Mouse (Mus musculus) embryonic facial prominence, embryonic 14.5 days (tissue): ENCODE results near the gene 2700081O15Rik. TPM values are rescaled to one million over a fixed set of nuclear protein-coding genes. Genes with fewer than 3 reads are reported as not detected.
"Not testable (repeated sequence)": the region's sequence is repeated elsewhere in the genome, so short reads cannot be mapped to it uniquely, and the experiment has no call there.

Source experiments
- ATAC-seq: fragments of 200-750 bp; cut with Nextera tagmentation; 2 replicates; pipeline ENCODE4 v1.8.0; 2017; ENCODE audit warnings: low read depth, moderate number of reproducible peaks, moderate TSS enrichment
- DNase-seq: peaks from one replicate; pipeline ENCODE4 v3.0.0-alpha.2; 2015; ENCODE audit warnings: low spot score
- H3K27ac ChIP-seq: fragments of 300-500 bp; sonication (generic); replicated peaks from 2 replicates; pipeline ENCODE4 v1.5.1; 2014; ENCODE audit warnings: low read depth, mild to moderate bottlenecking, low read length, moderate library complexity
- H3K27me3 ChIP-seq: fragments of 300-500 bp; sonication (generic); replicated peaks from 2 replicates; pipeline ENCODE4 v1.6.1; 2014; ENCODE audit warnings: low read length; ENCODE audit not compliant: control insufficient read depth, insufficient read depth
- H3K36me3 ChIP-seq: fragments of 300-500 bp; sonication (generic); 2 replicates; pipeline ENCODE4 v1.6.1; 2014; ENCODE audit warnings: low read length, mixed read lengths; ENCODE audit not compliant: control insufficient read depth, insufficient read depth
- H3K4me1 ChIP-seq: fragments of 300-500 bp; sonication (generic); 2 replicates; pipeline ENCODE4 v1.6.1; 2014; ENCODE audit warnings: antibody characterized with exemption, low read length; ENCODE audit not compliant: control insufficient read depth, insufficient read depth
- H3K4me2 ChIP-seq: fragments of 300-500 bp; sonication (generic); 2 replicates; pipeline ENCODE4 v1.6.1; 2014; ENCODE audit warnings: low read depth, mild to moderate bottlenecking, low read length, moderate library complexity, mixed read lengths
- H3K4me3 ChIP-seq: fragments of 300-500 bp; sonication (generic); 2 replicates; pipeline ENCODE4 v1.5.1; 2014; ENCODE audit warnings: low read depth, mild to moderate bottlenecking, low read length
- H3K9ac ChIP-seq: fragments of 300-500 bp; sonication (generic); 2 replicates; pipeline ENCODE4 v1.6.1; 2014; ENCODE audit warnings: low read depth, mild to moderate bottlenecking, low read length, moderate library complexity, mixed read lengths
- H3K9me3 ChIP-seq: fragments of 300-500 bp; sonication (generic); 2 replicates; pipeline ENCODE4 v1.6.1; 2016; ENCODE audit warnings: low read length; ENCODE audit not compliant: control insufficient read depth
- WGBS: fragments of 180-500 bp; shearing (Covaris S2); extraction: QIAGEN DNeasy Blood & Tissue Kit; methylation state at CpG from one replicate; pipeline ENCODE4 v1.1.7; 2014; 5-methylcytosine and 5-hydroxymethylcytosine counted together
- polyA plus RNA-seq: library from polyadenylated mRNA; unstranded; fragments of >200 nt; fragmentation: Nextera tagmentation; extraction: Ambion mirVana; gene quantifications from 2 replicates; pipeline ENCODE4 v1.2.1, GENCODE M21; 2014

Gene 2700081O15Rik
- polyA plus RNA-seq, 1 experiment from 2014 or later: 10.3 TPM

- Histone ChIP-seq H3K4me2 (no peak overlapping the region), H3K27me3 (no peaks in the 10 kb centered on the region), H3K9me3 (peaks cover 6% of the 10 kb centered on the region), H3K4me1 (no peaks in the 10 kb centered on the region; the same call in 1 of the 2 replicates), H3K27ac (no peak overlapping the region), H3K36me3 (no peaks in the 10 kb centered on the region), H3K4me3 (no peak overlapping the region), H3K9ac (no peak overlapping the region)
- 75% methylated on average over 6 of the region's 6 CpGs for WGBS
- no peak for DNase-seq
- no peak for ATAC-seq
Observed at GRCm38 (mm10) chr19:7388488-7388887, 28.9 kb upstream of the 2700081O15Rik start.

- not testable (repeated sequence) for H3K9ac ChIP-seq, H3K36me3 ChIP-seq, H3K9me3 ChIP-seq, H3K4me3 ChIP-seq, H3K27me3 ChIP-seq, H3K4me2 ChIP-seq, H3K27ac ChIP-seq, H3K4me1 ChIP-seq
- WGBS: 59% methylated on average over 6 of the region's 10 CpGs
- peak; percentile 46 for DNase-seq
- ATAC-seq: peak; percentile 17; the same call in 1 of the 2 replicates
Observed at GRCm38 (mm10) chr19:7396867-7397826, 20.3 kb upstream of the 2700081O15Rik start.

DNA sequence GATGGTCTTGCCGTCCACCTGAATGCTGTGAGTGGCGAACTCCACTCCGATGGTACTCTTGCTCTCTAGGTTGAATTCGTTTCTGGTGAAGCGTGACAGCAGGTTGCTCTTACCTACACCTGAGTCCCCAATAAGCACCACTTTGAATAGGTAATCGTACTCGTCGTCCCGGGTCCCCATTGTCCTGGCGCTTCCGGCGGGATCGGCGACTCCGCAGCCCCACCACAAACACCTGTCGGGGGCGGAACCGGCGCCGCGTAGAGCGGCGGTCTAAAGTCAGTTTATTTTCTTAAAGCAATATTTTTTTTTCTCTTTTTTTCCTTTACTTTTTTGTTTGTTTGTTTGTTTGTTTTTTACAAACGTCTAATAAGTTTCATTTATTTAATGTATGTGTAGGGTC is 18.5 kb upstream of the 2700081O15Rik start:
- not testable (repeated sequence) for H3K4me1 ChIP-seq

DNA sequence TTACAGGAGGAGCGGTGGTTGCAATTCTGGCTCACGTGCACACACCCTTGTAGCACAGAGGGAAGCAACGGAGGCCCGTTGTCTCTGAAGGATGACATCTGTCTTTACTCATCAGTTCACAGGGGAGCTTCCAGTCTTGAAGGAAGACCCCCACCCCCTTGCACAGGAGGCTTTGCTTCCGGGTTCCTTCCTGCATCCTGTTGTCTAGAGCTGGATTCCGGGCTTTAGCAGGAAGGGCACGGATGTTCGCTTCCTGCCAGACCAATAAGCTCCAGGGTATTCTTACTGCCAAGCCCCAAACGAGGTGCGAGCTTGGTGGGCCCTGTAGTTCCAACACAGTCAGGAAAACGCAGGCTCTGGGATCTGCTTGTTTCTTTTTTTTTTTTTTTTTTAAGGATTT is 16.8 kb upstream of the 2700081O15Rik start:
- no peaks in the 10 kb centered on the region for H3K9me3 ChIP-seq
- 0 out of 2 replicates have a peak overlapping the region, but pooled peaks have one; percentile 1 for H3K4me2 ChIP-seq

More for the DNA sequence above, 18.5 kb upstream of the 2700081O15Rik start:
- H3K9me3 ChIP-seq, ATAC-seq, H3K4me2 ChIP-seq, H3K4me3 ChIP-seq, H3K9ac ChIP-seq, H3K27ac ChIP-seq, H3K27me3 ChIP-seq, DNase-seq, H3K36me3 ChIP-seq: not testable (repeated sequence)
- WGBS: 28% methylated on average over 22 of the region's 24 CpGs

GRCm38 (mm10) chr19:7404623-7405229 is 12.7 kb upstream of the 2700081O15Rik start:
- Histone ChIP-seq H3K9me3 (no peaks in the 10 kb centered on the region), H3K9ac (no peak overlapping the region), H3K27me3 (0 out of 2 replicates have a peak, but pooled peaks cover 3% of the 10 kb centered on the region), H3K4me3 (no peak overlapping the region), H3K4me1 (0 out of 2 replicates have a peak, but pooled peaks cover 7% of the 10 kb centered on the region), H3K36me3 (no peaks in the 10 kb centered on the region), H3K4me2 (no peak overlapping the region), H3K27ac (no peak overlapping the region)
- DNase-seq (no peak), ATAC-seq (no peak)
- WGBS: 71% methylated on average over 9 of the region's 9 CpGs

More for the DNA sequence above, 16.8 kb upstream of the 2700081O15Rik start:
- H3K36me3 ChIP-seq: no peaks in the 10 kb centered on the region
- DNase-seq: peak; percentile 53
- 0 out of 2 replicates have a peak, but pooled peaks cover 9% of the 10 kb centered on the region for H3K27me3 ChIP-seq
- H3K9ac ChIP-seq: no peak overlapping the region
- no peak overlapping the region for H3K27ac ChIP-seq
- ATAC-seq: 0 out of 2 replicates have a peak, but pooled peaks have one; percentile 23
- H3K4me1 ChIP-seq: 0 out of 2 replicates have a peak, but pooled peaks cover 7% of the 10 kb centered on the region
- 50% methylated on average over 11 of the region's 11 CpGs for WGBS
- H3K4me3 ChIP-seq: no peak overlapping the region

- no peaks in the 10 kb centered on the region for H3K27me3 ChIP-seq
- H3K4me1 ChIP-seq: peaks cover 8% of the 10 kb centered on the region; the same call in 1 of the 2 replicates
- H3K36me3 ChIP-seq: no peaks in the 10 kb centered on the region
- H3K4me2 ChIP-seq: no peak overlapping the region
- no peak overlapping the region for H3K27ac ChIP-seq
- no peak for ATAC-seq
- H3K9me3 ChIP-seq: no peaks in the 10 kb centered on the region
- H3K4me3 ChIP-seq: no peak overlapping the region
- no peak for DNase-seq
- no peak overlapping the region for H3K9ac ChIP-seq
- WGBS: 49% methylated on average over 2 of the region's 2 CpGs
Observed at GRCm38 (mm10) chr19:7412361-7412760, 5.1 kb upstream of the 2700081O15Rik start.

GRCm38 (mm10) chr19:7415916-7416833 is 1.2 kb upstream of the 2700081O15Rik start:
- no peaks in the 10 kb centered on the region for H3K27me3 ChIP-seq
- peak overlapping the region; percentile 84 for H3K4me2 ChIP-seq
- H3K9me3 ChIP-seq: no peaks in the 10 kb centered on the region
- ATAC-seq (no peak), DNase-seq (no peak)
- peak overlapping the region; percentile 87 for H3K4me3 ChIP-seq
- H3K9ac ChIP-seq: peak overlapping the region; percentile 96
- H3K27ac ChIP-seq: peak overlapping the region; percentile 98
- peaks cover 16% of the 10 kb centered on the region; the same call in 1 of the 2 replicates for H3K36me3 ChIP-seq
- 26% methylated on average over 20 of the region's 22 CpGs for WGBS
- peaks cover 30% of the 10 kb centered on the region for H3K4me1 ChIP-seq
